Mouse (Mus musculus) liver, embryonic 11.5 days (tissue): ENCODE measurements at regions not wholly inside any gene's neighbourhood (a gene's known extent, or its start where the extent isn't known, plus 50 kb on each side); places are given as distances from the start of the nearest gene placed in this dataset.

Experiments
- ATAC-seq: fragments of 200-750 bp; cut with Nextera tagmentation; replicated peaks from 2 replicates; pipeline ENCODE4 v1.8.0; 2017; ENCODE audit warnings: moderate number of reproducible peaks, mild to moderate bottlenecking, moderate TSS enrichment, moderate library complexity; ENCODE audit not compliant: low FRiP score
- DNase-seq: peaks from one replicate; pipeline ENCODE4 v3.0.0-alpha.2; 2017; ENCODE audit warnings: low spot score
- H3K27ac ChIP-seq: fragments of 300-500 bp; sonication (generic); 2 replicates; pipeline ENCODE4 v1.5.1; 2014; ENCODE audit warnings: mild to moderate bottlenecking, low read depth, low read length, control low read depth
- H3K27me3 ChIP-seq: fragments of 300-500 bp; sonication (generic); replicated peaks from 2 replicates; pipeline ENCODE4 v1.6.1; 2014; ENCODE audit warnings: low read length, mixed read lengths; ENCODE audit not compliant: control insufficient read depth, insufficient read depth
- H3K36me3 ChIP-seq: fragments of 300-500 bp; sonication (generic); 2 replicates; pipeline ENCODE4 v1.6.1; 2014; ENCODE audit warnings: mild to moderate bottlenecking, low read length, moderate library complexity, mixed read lengths; ENCODE audit not compliant: control insufficient read depth, insufficient read depth
- H3K4me1 ChIP-seq: fragments of 300-500 bp; sonication (generic); replicated peaks from 2 replicates; pipeline ENCODE4 v1.6.1; 2014; ENCODE audit warnings: low read length, mixed read lengths; ENCODE audit not compliant: control insufficient read depth, insufficient read depth
- H3K4me2 ChIP-seq: fragments of 300-500 bp; sonication (generic); 2 replicates; pipeline ENCODE4 v1.6.1; 2014; ENCODE audit warnings: mild to moderate bottlenecking, control low read depth, moderate library complexity
- H3K4me3 ChIP-seq: fragments of 300-500 bp; sonication (generic); 2 replicates; pipeline ENCODE4 v1.5.1; 2014; ENCODE audit warnings: low read depth, low read length, control low read depth
- H3K9ac ChIP-seq: fragments of 300-500 bp; sonication (generic); 2 replicates; pipeline ENCODE4 v1.6.1; 2014; ENCODE audit warnings: low read depth, low read length, control low read depth
- H3K9me3 ChIP-seq: fragments of 300-500 bp; sonication (generic); 2 replicates; pipeline ENCODE4 v1.6.1; 2016; ENCODE audit warnings: low read length, inconsistent platforms, mixed read lengths; ENCODE audit not compliant: control insufficient read depth
- WGBS: fragments of 180-500 bp; shearing (Covaris S2); extraction: QIAGEN DNeasy Blood & Tissue Kit; methylation state at CpG from one replicate; pipeline ENCODE4 v1.1.7; 2014; 5-methylcytosine and 5-hydroxymethylcytosine counted together

DNA sequence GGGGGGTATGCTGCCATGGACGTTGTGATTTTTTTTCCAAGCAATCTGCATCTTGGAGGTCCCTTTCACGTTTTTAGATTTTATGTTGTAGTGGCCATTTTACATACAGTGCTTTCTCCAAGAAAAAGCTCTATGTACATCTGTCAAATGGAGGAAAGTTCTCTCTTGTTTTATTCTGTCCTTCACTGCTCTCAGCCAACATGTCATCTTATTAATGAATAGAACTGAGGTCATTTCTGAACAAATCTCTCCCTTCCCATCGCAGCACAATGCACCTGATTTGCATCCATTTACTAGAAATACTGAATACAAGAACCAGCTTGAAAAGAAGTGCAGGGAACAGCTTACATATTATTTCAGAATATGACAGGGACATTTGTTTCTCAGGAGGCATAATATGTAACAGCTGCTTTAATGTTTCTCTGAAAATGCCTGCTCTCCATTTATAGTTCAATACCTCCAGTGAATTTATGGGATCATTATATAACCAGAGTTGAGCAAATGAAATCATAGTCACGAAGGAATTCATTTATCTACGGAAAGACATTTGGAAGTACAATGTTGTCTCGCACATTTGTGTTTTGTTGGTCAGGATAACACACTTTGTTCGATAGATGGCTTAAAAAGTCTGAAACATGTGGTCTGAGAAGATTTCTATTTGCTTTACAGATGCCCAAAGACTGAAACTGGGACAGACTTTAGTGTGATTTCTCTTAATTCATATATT is 224.3 kb downstream of the Usp25 start:
- Histone ChIP-seq H3K27me3 (no peaks in the 10 kb centered on the region), H3K9me3 (no peaks in the 10 kb centered on the region), H3K9ac (no peak overlapping the region), H3K4me3 (no peak overlapping the region), H3K27ac (no peak overlapping the region), H3K4me1 (no peaks in the 10 kb centered on the region), H3K36me3 (no peaks in the 10 kb centered on the region), H3K4me2 (no peak overlapping the region)
- no peak for ATAC-seq
- DNase-seq, result no peak
- WGBS, result 76% methylated on average over 7 of the region's 7 CpGs

DNA sequence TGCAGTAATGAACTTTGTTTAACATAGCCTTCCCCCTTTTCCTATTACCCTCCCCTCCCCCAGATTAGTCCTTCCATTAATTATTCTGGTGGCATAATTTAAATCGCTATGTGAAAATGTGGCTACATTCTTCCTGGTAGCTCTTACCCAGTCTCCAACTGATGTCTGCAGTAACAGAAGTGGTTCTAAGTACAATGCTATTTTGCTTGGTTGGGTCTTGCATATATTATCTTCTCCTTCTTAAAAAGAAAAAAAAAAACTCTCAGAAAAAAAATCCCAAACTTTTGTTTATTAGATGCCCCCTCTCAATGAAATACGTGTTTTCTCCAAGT is 223.7 kb downstream of the Usp25 start:
- no peak for ATAC-seq

DNA sequence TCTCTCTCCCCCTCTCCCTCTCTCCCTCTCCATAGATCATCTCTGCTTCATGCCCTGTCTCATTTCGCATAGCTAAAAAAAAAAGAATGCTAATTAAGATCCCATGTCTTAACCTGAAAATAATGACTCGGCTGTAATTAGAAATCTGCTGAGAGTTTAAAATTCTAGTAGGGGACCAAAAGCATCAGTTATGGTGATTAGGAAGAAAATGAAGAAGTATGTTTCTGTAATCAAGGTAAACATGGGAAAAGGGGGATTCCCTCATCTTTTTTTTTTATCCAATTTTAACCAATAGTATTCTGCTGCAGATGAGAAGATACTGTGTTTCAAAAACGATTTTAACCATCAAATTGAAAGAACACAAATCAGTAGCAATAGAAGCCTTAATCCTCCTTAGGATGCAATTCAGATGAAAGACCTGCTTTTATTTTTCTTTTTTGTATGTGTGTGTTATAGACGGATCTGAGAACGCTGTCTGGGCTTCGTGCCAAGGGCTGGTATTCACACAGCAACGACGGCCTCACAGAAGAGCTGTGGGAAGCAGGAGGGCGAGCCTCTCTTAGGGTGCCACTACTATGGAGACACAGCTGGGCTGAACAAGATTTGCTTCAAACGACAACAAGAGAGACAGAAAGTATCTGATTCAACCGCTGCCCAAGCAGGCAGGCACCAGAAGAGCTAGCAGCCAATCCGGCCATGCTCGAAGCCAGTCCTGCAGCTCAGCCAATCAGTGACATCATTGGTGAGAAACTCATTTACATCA is 223.2 kb downstream of the Usp25 start:
- WGBS, result 71% methylated on average over 13 of the region's 13 CpGs

More for the DNA sequence above, 223.7 kb downstream of the Usp25 start:
- H3K36me3 ChIP-seq, result no peaks in the 10 kb centered on the region
- H3K27me3 ChIP-seq, result no peaks in the 10 kb centered on the region
- no peak overlapping the region for H3K9ac ChIP-seq
- no peaks in the 10 kb centered on the region for H3K9me3 ChIP-seq
- 75% methylated on average over 2 of the region's 2 CpGs for WGBS
- no peaks in the 10 kb centered on the region for H3K4me1 ChIP-seq
- no peak overlapping the region for H3K27ac ChIP-seq
- DNase-seq, result no peak
- H3K4me3 ChIP-seq, result no peak overlapping the region
- no peak overlapping the region for H3K4me2 ChIP-seq

DNA sequence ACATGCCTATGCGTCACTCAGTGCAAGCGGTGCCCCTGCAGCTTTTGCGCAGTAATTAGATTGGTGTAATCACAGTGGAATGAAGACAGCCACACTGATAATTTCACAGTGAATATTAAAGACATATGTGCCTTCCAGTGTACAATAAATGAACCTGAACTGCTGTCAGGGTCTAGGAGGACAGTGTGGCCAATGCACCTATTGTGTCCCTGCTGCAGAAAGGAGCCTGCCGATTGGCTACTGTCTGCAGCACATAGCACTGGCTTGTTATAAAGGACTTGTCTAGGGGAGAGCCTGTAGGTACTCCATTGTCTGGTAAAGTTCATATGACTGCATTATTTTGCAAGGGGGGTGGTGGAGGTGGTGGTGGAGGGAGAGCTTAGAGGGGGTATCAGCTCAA is 222.5 kb downstream of the Usp25 start:
- Histone ChIP-seq H3K27me3 (no peaks in the 10 kb centered on the region), H3K9ac (no peak overlapping the region), H3K4me2 (no peak overlapping the region), H3K9me3 (no peaks in the 10 kb centered on the region), H3K4me3 (no peak overlapping the region), H3K27ac (no peak overlapping the region), H3K4me1 (no peaks in the 10 kb centered on the region), H3K36me3 (no peaks in the 10 kb centered on the region)
- no peak for DNase-seq
- WGBS, result 85% methylated on average over 4 of the region's 4 CpGs
- ATAC-seq, result no peak

More for the DNA sequence above, 223.2 kb downstream of the Usp25 start:
- H3K4me1 ChIP-seq, result no peaks in the 10 kb centered on the region
- H3K27ac ChIP-seq, result no peak overlapping the region
- H3K4me3 ChIP-seq, result no peak overlapping the region
- no peaks in the 10 kb centered on the region for H3K9me3 ChIP-seq
- no peaks in the 10 kb centered on the region for H3K36me3 ChIP-seq
- DNase-seq (no peak), ATAC-seq (no peak)
- no peaks in the 10 kb centered on the region for H3K27me3 ChIP-seq
- no peak overlapping the region for H3K9ac ChIP-seq
- no peak overlapping the region for H3K4me2 ChIP-seq

DNA sequence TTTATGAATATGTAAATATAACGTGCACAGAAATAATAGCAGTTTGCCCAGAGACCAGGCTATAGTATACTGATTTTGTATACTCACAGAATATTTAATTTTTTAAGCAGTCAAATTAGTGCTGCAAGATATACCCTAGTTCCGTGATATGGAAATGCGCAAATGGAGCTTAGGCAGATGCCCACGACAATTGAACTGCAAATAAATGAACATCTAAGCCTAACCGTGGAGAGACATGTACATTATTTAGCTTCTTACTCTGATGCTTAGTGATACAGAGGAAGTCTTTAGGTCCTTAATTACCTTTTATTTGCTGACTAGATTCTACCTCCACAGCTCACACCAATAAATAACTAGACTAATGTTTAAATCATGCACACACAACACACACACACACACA is 221.9 kb downstream of the Usp25 start:
- H3K27ac ChIP-seq, result no peak overlapping the region
- H3K27me3 ChIP-seq, result no peaks in the 10 kb centered on the region
- 87% methylated on average over 5 of the region's 5 CpGs for WGBS
- no peak overlapping the region for H3K4me3 ChIP-seq
- H3K4me2 ChIP-seq, result no peak overlapping the region
- H3K4me1 ChIP-seq, result no peaks in the 10 kb centered on the region
- no peak overlapping the region for H3K9ac ChIP-seq
- H3K36me3 ChIP-seq, result no peaks in the 10 kb centered on the region
- ATAC-seq (no peak), DNase-seq (no peak)
- H3K9me3 ChIP-seq, result no peaks in the 10 kb centered on the region
